In the genomic region with DNA sequence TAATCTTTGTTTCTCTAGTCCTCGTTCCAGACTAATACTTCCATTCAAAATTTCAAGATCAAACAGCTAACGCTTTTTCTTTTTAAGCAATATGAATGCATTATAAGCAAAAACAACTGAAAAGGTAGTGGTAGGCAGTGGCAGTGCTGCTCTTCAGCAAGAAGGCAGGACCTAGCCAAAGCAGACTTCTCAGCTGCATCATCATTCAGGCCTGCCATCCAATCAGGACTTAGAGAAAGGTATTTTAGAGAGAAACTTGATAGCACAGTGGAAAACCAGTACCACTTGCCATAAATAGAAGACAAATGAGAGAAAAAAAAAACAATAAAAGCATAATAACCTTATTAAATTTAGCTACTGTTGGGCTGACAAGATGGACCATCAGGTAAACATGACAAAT, we compare ENCODE assay signal across 13 mouse cellular contexts. TPM values are rescaled to one million over a fixed set of nuclear protein-coding genes. Genes with fewer than 3 reads are reported as not detected.
A peak's percentile ranks its signal among the peaks of the same experiment; 100 is the strongest.
DNase-seq lines count a peak whose midpoint lies in the region; ATAC-seq and TF ChIP-seq lines count a peak whose summit lies in the region.
"Had no signal": no experiment of that assay in that cellular context is flagged by ENCODE, and none has a peak within 500 bp of the region (broad histone marks: within the 10 kb centered on the region; RNA-seq: fewer than 3 reads in every experiment).

No protein-coding gene starts in this region.

- peaks cover 4% of the 10 kb centered on the region; the same call in 1 of the 2 replicates for H3K27me3 ChIP-seq in hindbrain, embryonic 13.5 days
- 0 out of 2 replicates have a peak, but pooled peaks cover 6% of the 10 kb centered on the region for H3K27me3 ChIP-seq in midbrain, embryonic 15.5 days (replicated peaks)

- no peak for DNase-seq in layer of hippocampus, adult 2 months (ENCODE audit: low spot score in 2 of 2)
- no peak for DNase-seq in layer of hippocampus, adult 11-12 months (ENCODE audit: low spot score)
- DNase-seq in embryo, embryonic 10.5 days (ENCODE audit: low spot score), result peak; percentile 15
- DNase-seq in ovary, postnatal 10 days (ENCODE audit: low spot score), result no peak
- no peak for DNase-seq in left cerebral cortex, adult 18-20 months (ENCODE audit: low spot score in 2 of 2)
- no peak for DNase-seq in cerebellum, postnatal 25 days
- DNase-seq: cerebellum, adult 11-12 months; heart, postnatal 14 days; kidney, postnatal 36 days had no signal

- H3K4me3 ChIP-seq in layer of hippocampus, adult 2 months, result peak overlapping the region; percentile 82
- peak overlapping the region; percentile 15 for H3K4me3 ChIP-seq in hindbrain, embryonic 13.5 days
- peak overlapping the region; percentile 81 for H3K4me3 ChIP-seq in midbrain, embryonic 15.5 days

- TF ChIP-seq CTCF in layer of hippocampus, adult 2 months (conservative IDR thresholded peaks at IDR 0.05), result 0 out of 2 replicates have a peak, but pooled peaks have one; percentile 6

- H3K36me3 ChIP-seq in hindbrain, embryonic 13.5 days, result no peaks in the 10 kb centered on the region; the same call in 1 of the 2 replicates
- no peaks in the 10 kb centered on the region for H3K36me3 ChIP-seq in midbrain, embryonic 15.5 days (replicated peaks)

- H3K9me3 ChIP-seq in hindbrain, embryonic 13.5 days, result no peaks in the 10 kb centered on the region
- H3K9me3 ChIP-seq in midbrain, embryonic 15.5 days, result no peaks in the 10 kb centered on the region

- WGBS in hindbrain, embryonic 13.5 days, result 96% methylated on average over 2 of the region's 2 CpGs
- WGBS in midbrain, embryonic 15.5 days, result 85% methylated on average over 2 of the region's 2 CpGs

- H3K4me1 ChIP-seq in hindbrain, embryonic 13.5 days (replicated peaks), result peaks cover 48% of the 10 kb centered on the region
- peaks cover 42% of the 10 kb centered on the region for H3K4me1 ChIP-seq in midbrain, embryonic 15.5 days

- H3K9ac ChIP-seq in hindbrain, embryonic 13.5 days, result no peak overlapping the region; the same call in 1 of the 2 replicates
- no peak overlapping the region for H3K9ac ChIP-seq in midbrain, embryonic 15.5 days

- peak overlapping the region; percentile 71; the same call in 1 of the 2 replicates for H3K27ac ChIP-seq in layer of hippocampus, adult 2 months
- H3K27ac ChIP-seq in hindbrain, embryonic 13.5 days, result no peak overlapping the region
- no peak overlapping the region for H3K27ac ChIP-seq in midbrain, embryonic 15.5 days

- peak overlapping the region; percentile 82 for H3K4me2 ChIP-seq in hindbrain, embryonic 13.5 days
- H3K4me2 ChIP-seq in midbrain, embryonic 15.5 days, result peak overlapping the region; percentile 80

- no peak for ATAC-seq in hindbrain, embryonic 13.5 days (ENCODE audit: low FRiP score)
- ATAC-seq in midbrain, embryonic 15.5 days (replicated peaks), result no peak
- ATAC-seq: lung, postnatal 0 days had no signal

RNA-seq across cellular contexts. Expression of a gene that starts 2.0 kb away (rescaled TPM):
- 10 to 100 TPM; 63.6 to 65.9 TPM for total RNA-seq in layer of hippocampus, adult 2 months (2021)
- 3.0 and 3.2 TPM in 2 replicates for polyA plus RNA-seq in hindbrain, embryonic 13.5 days (2015; fragmentation: Nextera tagmentation; extraction: Ambion mirVana)
- polyA plus RNA-seq in midbrain, embryonic 15.5 days (2015; fragmentation: Nextera tagmentation; extraction: Ambion mirVana), result 3.1 and 3.5 TPM in 2 replicates
- 10 to 100 TPM; 73.2 to 75.9 TPM for total RNA-seq in left cerebral cortex, adult 18-20 months (2021)

RNA-seq across cellular contexts. Expression of a gene that starts 29.2 kb away (rescaled TPM):
- under 1 TPM; 0.15 to 0.36 TPM for total RNA-seq in layer of hippocampus, adult 2 months (2021)
- not detected in 2 replicates for polyA plus RNA-seq in hindbrain, embryonic 13.5 days (2015; fragmentation: Nextera tagmentation; extraction: Ambion mirVana)
- polyA plus RNA-seq in midbrain, embryonic 15.5 days (2015; fragmentation: Nextera tagmentation; extraction: Ambion mirVana), result not detected in 2 replicates
- total RNA-seq in left cerebral cortex, adult 18-20 months (2021), result under 1 TPM; 0.14 to 0.28 TPM
- total RNA-seq: CH12.LX had no signal

Comparison
In these comparisons a context has a peak if more than half of its experiments do, and no peak if none do; other contexts are left out.
1. H3K4me3 ChIP-seq: peak in every context shown above with its lines; median percentile 82 in layer of hippocampus, adult 2 months; 81 in midbrain, embryonic 15.5 days; 15 in hindbrain, embryonic 13.5 days.